ENCODE assay signal across 8 mouse cellular contexts in genomic region chr11:120630401-120630871, GRCm38 (mm10). TPM values are rescaled to one million over a fixed set of nuclear protein-coding genes. Genes with fewer than 3 reads are reported as not detected.
A peak's percentile ranks its signal among the peaks of the same experiment; 100 is the strongest.
DNase-seq lines count a peak whose midpoint lies in the region; ATAC-seq lines count a peak whose summit lies in the region.

No protein-coding gene starts in this region.

- H3K9ac ChIP-seq in hindbrain, embryonic 11.5 days (ENCODE audit: low read depth, low read length), result peak overlapping the region; percentile 11; the same call in 1 of the 2 replicates
- H3K9ac ChIP-seq in limb, embryonic 13.5 days, result peak overlapping the region; percentile 55
- H3K9ac ChIP-seq in midbrain, embryonic 13.5 days (replicated peaks), result peak overlapping the region; percentile 57

- H3K9me3 ChIP-seq in hindbrain, embryonic 11.5 days (ENCODE audit: control insufficient read depth, low read length), result no peaks in the 10 kb centered on the region
- no peaks in the 10 kb centered on the region for H3K9me3 ChIP-seq in limb, embryonic 13.5 days
- H3K9me3 ChIP-seq in midbrain, embryonic 13.5 days, result no peaks in the 10 kb centered on the region

- 0 out of 2 replicates have a peak overlapping the region, but pooled peaks have one; percentile 12 for H3K27ac ChIP-seq in hindbrain, embryonic 11.5 days (ENCODE audit: low read depth, low read length)
- H3K27ac ChIP-seq in limb, embryonic 13.5 days, result peak overlapping the region; percentile 18; the same call in 1 of the 2 replicates
- H3K27ac ChIP-seq in midbrain, embryonic 13.5 days, result no peak overlapping the region

- no peaks in the 10 kb centered on the region for H3K27me3 ChIP-seq in hindbrain, embryonic 11.5 days (ENCODE audit: control insufficient read depth, insufficient read depth, low read length)
- no peaks in the 10 kb centered on the region for H3K27me3 ChIP-seq in limb, embryonic 13.5 days
- H3K27me3 ChIP-seq in midbrain, embryonic 13.5 days, result no peaks in the 10 kb centered on the region

- H3K4me2 ChIP-seq in hindbrain, embryonic 11.5 days (replicated peaks; ENCODE audit: low read depth, low read length), result no peak overlapping the region
- peak overlapping the region; percentile 25 for H3K4me2 ChIP-seq in limb, embryonic 13.5 days (replicated peaks)
- H3K4me2 ChIP-seq in midbrain, embryonic 13.5 days (replicated peaks), result peak overlapping the region; percentile 9; the same call in 1 of the 2 replicates

- no peak overlapping the region for H3K4me3 ChIP-seq in hindbrain, embryonic 11.5 days (ENCODE audit: low read depth, low read length)
- H3K4me3 ChIP-seq in limb, embryonic 13.5 days, result no peak overlapping the region
- H3K4me3 ChIP-seq in midbrain, embryonic 13.5 days (replicated peaks), result peak overlapping the region; percentile 2; the same call in 1 of the 2 replicates

- peaks cover 11% of the 10 kb centered on the region for H3K4me1 ChIP-seq in hindbrain, embryonic 11.5 days (replicated peaks; ENCODE audit: control insufficient read depth, insufficient read depth, low read length)
- peaks cover 37% of the 10 kb centered on the region for H3K4me1 ChIP-seq in limb, embryonic 13.5 days
- H3K4me1 ChIP-seq in midbrain, embryonic 13.5 days (replicated peaks), result peaks cover 36% of the 10 kb centered on the region

- H3K36me3 ChIP-seq in hindbrain, embryonic 11.5 days (ENCODE audit: control insufficient read depth, insufficient read depth, low read length), result peaks cover 3% of the 10 kb centered on the region
- H3K36me3 ChIP-seq in limb, embryonic 13.5 days, result peaks cover 30% of the 10 kb centered on the region
- peaks cover 30% of the 10 kb centered on the region for H3K36me3 ChIP-seq in midbrain, embryonic 13.5 days

- ATAC-seq in common myeloid progenitor, adult 5-6 weeks (replicated peaks; ENCODE audit: low read depth, poor library complexity, severe bottlenecking), result peak; percentile 23
- no peak for ATAC-seq in hindbrain, embryonic 11.5 days (ENCODE audit: low FRiP score)
- no peak for ATAC-seq in limb, embryonic 13.5 days (ENCODE audit: low FRiP score, low read depth)
- no peak for ATAC-seq in midbrain, embryonic 13.5 days

- peak; percentile 97 for DNase-seq in heart, adult 11 months
- no peak for DNase-seq in heart, adult 8-10 months (ENCODE audit: low spot score)
- DNase-seq in hindbrain, embryonic 11.5 days (ENCODE audit: low spot score), result no peak
- DNase-seq in cerebellum, postnatal 36 days, result no peak
- no peak for DNase-seq in frontal cortex, postnatal 36 days (ENCODE audit: low spot score in 2 of 2)

- 42% methylated on average over 5 of the region's 5 CpGs for WGBS in hindbrain, embryonic 11.5 days
- WGBS in limb, embryonic 13.5 days, result 71% methylated on average over 5 of the region's 5 CpGs
- WGBS in midbrain, embryonic 13.5 days, result 29% methylated on average over 5 of the region's 5 CpGs

RNA-seq across cellular contexts. Expression of gene Mafg, which starts 3.0 kb away (rescaled TPM):
- 10 to 100 TPM; 33.0 to 47.3 (median 39.2) TPM for total RNA-seq in heart, adult 8-10 months (2022)
- total RNA-seq in common myeloid progenitor, adult 5-6 weeks (2017), result 20.3 and 22.1 TPM in 2 replicates
- 21.8 and 23.5 TPM in 2 replicates for polyA plus RNA-seq in hindbrain, embryonic 11.5 days (2014; fragmentation: Nextera tagmentation; extraction: Ambion mirVana)
- 27.0 and 28.9 TPM in 2 replicates for polyA plus RNA-seq in limb, embryonic 13.5 days (2015; fragmentation: Nextera tagmentation; extraction: Ambion mirVana)
- polyA plus RNA-seq in midbrain, embryonic 13.5 days (2015; fragmentation: Nextera tagmentation; extraction: Ambion mirVana), result 24.4 and 31.2 TPM in 2 replicates

RNA-seq across cellular contexts. Expression of gene Sirt7, which starts 5.4 kb away (rescaled TPM):
- 10 to 100 TPM in 1 of 4 experiments, 1 to 10 TPM in 3; 6.5 to 10.6 (median 7.6) TPM for total RNA-seq in heart, adult 8-10 months (2022)
- total RNA-seq in common myeloid progenitor, adult 5-6 weeks (2017), result 45.8 and 50.4 TPM in 2 replicates
- 33.2 and 36.6 TPM in 2 replicates for polyA plus RNA-seq in hindbrain, embryonic 11.5 days (2014; fragmentation: Nextera tagmentation; extraction: Ambion mirVana)
- 25.6 and 28.8 TPM in 2 replicates for polyA plus RNA-seq in limb, embryonic 13.5 days (2015; fragmentation: Nextera tagmentation; extraction: Ambion mirVana)
- 42.7 and 51.3 TPM in 2 replicates for polyA plus RNA-seq in midbrain, embryonic 13.5 days (2015; fragmentation: Nextera tagmentation; extraction: Ambion mirVana)

RNA-seq across cellular contexts. Expression of gene Pcyt2, which starts 12.7 kb away (rescaled TPM):
- 10 to 100 TPM; 48.1 to 64.4 (median 60.5) TPM for total RNA-seq in heart, adult 8-10 months (2022)
- 34.5 and 38.6 TPM in 2 replicates for total RNA-seq in common myeloid progenitor, adult 5-6 weeks (2017)
- 104 and 105 TPM in 2 replicates for polyA plus RNA-seq in hindbrain, embryonic 11.5 days (2014; fragmentation: Nextera tagmentation; extraction: Ambion mirVana)
- polyA plus RNA-seq in limb, embryonic 13.5 days (2015; fragmentation: Nextera tagmentation; extraction: Ambion mirVana), result 150 and 153 TPM in 2 replicates
- 167 TPM in 2 replicates for polyA plus RNA-seq in midbrain, embryonic 13.5 days (2015; fragmentation: Nextera tagmentation; extraction: Ambion mirVana)

RNA-seq across cellular contexts. Expression of gene Pycr1, which starts 13.1 kb away (rescaled TPM):
- total RNA-seq in heart, adult 8-10 months (2022), result 1 to 10 TPM in 3 of 4 experiments, under 1 TPM in 1; 0.91 to 2.8 (median 1.8) TPM
- total RNA-seq in common myeloid progenitor, adult 5-6 weeks (2017), result 9.9 and 11.7 TPM in 2 replicates
- polyA plus RNA-seq in hindbrain, embryonic 11.5 days (2014; fragmentation: Nextera tagmentation; extraction: Ambion mirVana), result 28.2 and 30.2 TPM in 2 replicates
- 43.7 and 45.6 TPM in 2 replicates for polyA plus RNA-seq in limb, embryonic 13.5 days (2015; fragmentation: Nextera tagmentation; extraction: Ambion mirVana)
- 23.2 and 25.0 TPM in 2 replicates for polyA plus RNA-seq in midbrain, embryonic 13.5 days (2015; fragmentation: Nextera tagmentation; extraction: Ambion mirVana)

RNA-seq across cellular contexts. Expression of gene Myadml2, which starts 17.5 kb away (rescaled TPM):
- 100 to 1,000 TPM in 2 of 4 experiments, 10 to 100 TPM in 2; 90.6 to 123 (median 103) TPM for total RNA-seq in heart, adult 8-10 months (2022)
- total RNA-seq in common myeloid progenitor, adult 5-6 weeks (2017), result not detected in 2 replicates
- 0.19 and 0.49 TPM in 2 replicates for polyA plus RNA-seq in hindbrain, embryonic 11.5 days (2014; fragmentation: Nextera tagmentation; extraction: Ambion mirVana)
- polyA plus RNA-seq in limb, embryonic 13.5 days (2015; fragmentation: Nextera tagmentation; extraction: Ambion mirVana), result 0.36 and 1.3 TPM in 2 replicates
- polyA plus RNA-seq in midbrain, embryonic 13.5 days (2015; fragmentation: Nextera tagmentation; extraction: Ambion mirVana), result 0.78 and 0.84 TPM in 2 replicates
